In genomic region chr2:45736278-45736677, GRCm38 (mm10) we compare ENCODE assay signal across 18 mouse cellular contexts.
DNase-seq lines count a peak whose midpoint lies in the region; ATAC-seq and TF ChIP-seq lines count a peak whose summit lies in the region.
"Had no signal": no experiment of that assay in that cellular context is flagged by ENCODE, and none has a peak within 500 bp of the region (broad histone marks: within the 10 kb centered on the region; RNA-seq: fewer than 3 reads in every experiment).

No protein-coding gene starts in this region.

- H3K4me2 ChIP-seq in midbrain, embryonic 11.5 days, result no peak overlapping the region
- no peak overlapping the region for H3K4me2 ChIP-seq in intestine, embryonic 16.5 days (ENCODE audit: low read depth, low read length)
- H3K4me2 ChIP-seq: hindbrain, embryonic 14.5 days; limb, embryonic 15.5 days had no signal

- ATAC-seq in midbrain, embryonic 11.5 days (ENCODE audit: low FRiP score), result peak; percentile 87
- peak; percentile 39 for ATAC-seq in megakaryocyte progenitor cell, adult 5-6 weeks (replicated peaks; ENCODE audit: poor library complexity)
- no peak for ATAC-seq in intestine, embryonic 16.5 days
- ATAC-seq: activated CD4-positive, CD25-positive, alpha-beta regulatory T cell, adult 4 months; intestine, postnatal 0 days had no signal

- H3K27me3 ChIP-seq in midbrain, embryonic 11.5 days (ENCODE audit: control insufficient read depth, insufficient read depth, low read length), result no peaks in the 10 kb centered on the region
- H3K27me3 ChIP-seq in midbrain, embryonic 10.5 days (ENCODE audit: low read depth, poor library complexity, severe bottlenecking), result no peaks in the 10 kb centered on the region
- H3K27me3 ChIP-seq in limb, embryonic 10.5 days (ENCODE audit: low read depth, poor library complexity, severe bottlenecking), result no peaks in the 10 kb centered on the region
- no peaks in the 10 kb centered on the region for H3K27me3 ChIP-seq in intestine, embryonic 16.5 days (replicated peaks; ENCODE audit: control insufficient read depth, insufficient read depth, low read length)
- H3K27me3 ChIP-seq: limb, embryonic 15.5 days had no signal

- H3K27ac ChIP-seq in midbrain, embryonic 11.5 days (ENCODE audit: low read depth, low read length), result no peak overlapping the region
- H3K27ac ChIP-seq in midbrain, embryonic 10.5 days (replicated peaks), result no peak overlapping the region
- H3K27ac ChIP-seq in limb, embryonic 10.5 days, result no peak overlapping the region
- no peak overlapping the region for H3K27ac ChIP-seq in intestine, embryonic 16.5 days (ENCODE audit: low read length)
- H3K27ac ChIP-seq: heart, adult 2 months; hindbrain, embryonic 14.5 days; kidney, postnatal 0 days; limb, embryonic 15.5 days had no signal

- no peak for TF ChIP-seq CTCF in brain, embryonic 14.5 days (IDR thresholded peaks at IDR 0.05; ENCODE audit: borderline replicate concordance, extremely low read depth, insufficient read depth, insufficient read length)

- 47% methylated on average over 2 of the region's 2 CpGs for WGBS in midbrain, embryonic 11.5 days
- 55% methylated on average over 2 of the region's 2 CpGs for WGBS in midbrain, embryonic 10.5 days
- 68% methylated on average over 2 of the region's 2 CpGs for WGBS in limb, embryonic 10.5 days
- WGBS in intestine, embryonic 16.5 days, result 62% methylated on average over 2 of the region's 2 CpGs

- H3K36me3 ChIP-seq in midbrain, embryonic 11.5 days (ENCODE audit: control insufficient read depth, insufficient read depth, low read length), result no peaks in the 10 kb centered on the region
- no peaks in the 10 kb centered on the region for H3K36me3 ChIP-seq in midbrain, embryonic 10.5 days
- no peaks in the 10 kb centered on the region for H3K36me3 ChIP-seq in limb, embryonic 10.5 days
- H3K36me3 ChIP-seq in intestine, embryonic 16.5 days (ENCODE audit: control insufficient read depth, insufficient read depth, low read length), result no peaks in the 10 kb centered on the region
- H3K36me3 ChIP-seq: limb, embryonic 15.5 days had no signal

- H3K4me3 ChIP-seq in midbrain, embryonic 11.5 days (ENCODE audit: low read depth, low read length), result no peak overlapping the region
- H3K4me3 ChIP-seq in midbrain, embryonic 10.5 days, result no peak overlapping the region
- no peak overlapping the region for H3K4me3 ChIP-seq in limb, embryonic 10.5 days
- H3K4me3 ChIP-seq in intestine, embryonic 16.5 days (ENCODE audit: low read length), result no peak overlapping the region
- H3K4me3 ChIP-seq: heart, adult 2 months; limb, embryonic 15.5 days had no signal

- DNase-seq in midbrain, embryonic 11.5 days (ENCODE audit: low spot score, missing footprints), result no peak
- DNase-seq in midbrain, embryonic 10.5 days (ENCODE audit: low spot score), result no peak
- DNase-seq in ES-CJ7 (ENCODE audit: low read depth, low spot score), result peak; percentile 89
- DNase-seq in brain, embryonic 14.5 days (ENCODE audit: low read depth), result peak; percentile 74
- no peak for DNase-seq in limb, embryonic 10.5 days (ENCODE audit: low spot score)
- no peak for DNase-seq in kidney, postnatal 10 days
- DNase-seq: adrenal gland, postnatal 14 days; cerebellum, adult 18-20 months; heart, adult 2 months; layer of hippocampus, adult 9-11 months; thymus, postnatal 4 days had no signal

- no peaks in the 10 kb centered on the region for H3K9me3 ChIP-seq in midbrain, embryonic 11.5 days (ENCODE audit: control insufficient read depth, low read length)
- H3K9me3 ChIP-seq in midbrain, embryonic 10.5 days (replicated peaks), result no peaks in the 10 kb centered on the region
- H3K9me3 ChIP-seq in limb, embryonic 10.5 days (replicated peaks), result no peaks in the 10 kb centered on the region
- no peaks in the 10 kb centered on the region for H3K9me3 ChIP-seq in intestine, embryonic 16.5 days (ENCODE audit: control insufficient read depth, low read length)
- H3K9me3 ChIP-seq: limb, embryonic 15.5 days had no signal

- H3K4me1 ChIP-seq in midbrain, embryonic 11.5 days (ENCODE audit: control insufficient read depth, insufficient read depth, low read length), result no peaks in the 10 kb centered on the region
- 0 out of 2 replicates have a peak, but pooled peaks cover 3% of the 10 kb centered on the region for H3K4me1 ChIP-seq in midbrain, embryonic 10.5 days
- H3K4me1 ChIP-seq in limb, embryonic 10.5 days, result no peaks in the 10 kb centered on the region
- H3K4me1 ChIP-seq in intestine, embryonic 16.5 days (ENCODE audit: control insufficient read depth, insufficient read depth, low read length), result no peaks in the 10 kb centered on the region
- H3K4me1 ChIP-seq: limb, embryonic 15.5 days had no signal

- no peak overlapping the region for H3K9ac ChIP-seq in midbrain, embryonic 11.5 days (ENCODE audit: low read length)
- H3K9ac ChIP-seq in intestine, embryonic 16.5 days (ENCODE audit: low read depth, low read length), result no peak overlapping the region
- H3K9ac ChIP-seq: hindbrain, embryonic 14.5 days; limb, embryonic 15.5 days had no signal

- no peak for TF ChIP-seq POLR2A in brain, embryonic 14.5 days (IDR thresholded peaks at IDR 0.05; ENCODE audit: borderline replicate concordance, extremely low read depth, insufficient read depth, insufficient read length, poor library complexity, severe bottlenecking)

Comparison
In these comparisons a context has a peak if more than half of its experiments do, and no peak if none do; other contexts are left out.
1. DNase-seq: peak in ES-CJ7 (single experiment) and brain, embryonic 14.5 days (single experiment); none in midbrain, embryonic 11.5 days (single experiment), midbrain, embryonic 10.5 days (single experiment), limb, embryonic 10.5 days (single experiment) and kidney, postnatal 10 days (single experiment).